Comparison of ENCODE assay signal across 10 mouse cellular contexts in the genomic region with DNA sequence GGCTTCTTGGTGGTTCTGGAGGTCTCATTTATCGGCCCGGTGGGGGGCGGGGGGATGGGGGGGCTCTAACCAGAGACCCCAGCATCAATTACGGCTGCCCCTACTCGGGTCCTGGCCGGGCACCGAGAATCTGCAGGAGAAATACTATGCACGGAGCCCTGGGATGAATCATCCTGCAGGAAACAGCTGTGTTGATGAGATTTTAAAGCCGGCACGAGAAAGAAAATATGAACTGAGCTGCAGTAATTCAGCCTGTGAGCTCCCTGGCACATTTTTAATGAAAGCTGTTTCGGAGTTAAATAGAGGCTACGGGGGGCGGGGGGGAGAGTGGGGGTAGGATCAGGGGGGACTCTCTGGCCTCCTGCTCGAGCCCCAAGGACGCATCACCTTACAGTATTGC. TPM values are rescaled to one million over a fixed set of nuclear protein-coding genes. Genes with fewer than 3 reads are reported as not detected.
DNase-seq lines count a peak whose midpoint lies in the region; ATAC-seq and TF ChIP-seq lines count a peak whose summit lies in the region.
"Had no signal": no experiment of that assay in that cellular context is flagged by ENCODE, and none has a peak within 500 bp of the region (broad histone marks: within the 10 kb centered on the region; RNA-seq: fewer than 3 reads in every experiment).

No protein-coding gene starts in this region.

- H3K27ac ChIP-seq in intestine, embryonic 14.5 days (ENCODE audit: low read depth), result peak overlapping the region; percentile 69
- no peak overlapping the region for H3K27ac ChIP-seq in intestine, postnatal 0 days (ENCODE audit: low read depth, low read length)
- H3K27ac ChIP-seq in forebrain, embryonic 14.5 days (ENCODE audit: low read depth, low read length), result peak overlapping the region; percentile 52
- peak overlapping the region; percentile 73 for H3K27ac ChIP-seq in midbrain, embryonic 12.5 days (replicated peaks)
- H3K27ac ChIP-seq: macrophage had no signal

- no peak overlapping the region for H3K9ac ChIP-seq in intestine, embryonic 14.5 days (ENCODE audit: low read length)
- H3K9ac ChIP-seq in intestine, postnatal 0 days (ENCODE audit: low read depth, low read length), result no peak overlapping the region
- peak overlapping the region; percentile 32; the same call in 1 of the 2 replicates for H3K9ac ChIP-seq in forebrain, embryonic 14.5 days (ENCODE audit: low read length)
- H3K9ac ChIP-seq in midbrain, embryonic 12.5 days (replicated peaks), result peak overlapping the region; percentile 25; the same call in 1 of the 2 replicates

- peaks cover 31% of the 10 kb centered on the region for H3K4me1 ChIP-seq in intestine, embryonic 14.5 days (replicated peaks; ENCODE audit: control insufficient read depth, insufficient read depth, low read length)
- H3K4me1 ChIP-seq in intestine, postnatal 0 days (replicated peaks; ENCODE audit: control insufficient read depth, insufficient read depth, low read length), result no peaks in the 10 kb centered on the region
- H3K4me1 ChIP-seq in forebrain, embryonic 14.5 days (ENCODE audit: control insufficient read depth, insufficient read depth, low read length), result peaks cover 49% of the 10 kb centered on the region
- peaks cover 75% of the 10 kb centered on the region for H3K4me1 ChIP-seq in midbrain, embryonic 12.5 days

- peak overlapping the region; percentile 15; the same call in 1 of the 2 replicates for H3K4me2 ChIP-seq in intestine, embryonic 14.5 days (ENCODE audit: low read length)
- H3K4me2 ChIP-seq in intestine, postnatal 0 days (replicated peaks; ENCODE audit: low read depth), result no peak overlapping the region
- H3K4me2 ChIP-seq in forebrain, embryonic 14.5 days (ENCODE audit: low read length), result no peak overlapping the region
- H3K4me2 ChIP-seq in midbrain, embryonic 12.5 days (replicated peaks), result no peak overlapping the region

- no peaks in the 10 kb centered on the region for H3K27me3 ChIP-seq in intestine, embryonic 14.5 days (replicated peaks; ENCODE audit: control insufficient read depth, insufficient read depth, low read length)
- no peaks in the 10 kb centered on the region for H3K27me3 ChIP-seq in intestine, postnatal 0 days (replicated peaks; ENCODE audit: control insufficient read depth, insufficient read depth, low read length)
- H3K27me3 ChIP-seq in forebrain, embryonic 14.5 days (replicated peaks; ENCODE audit: control insufficient read depth, insufficient read depth, low read length), result no peaks in the 10 kb centered on the region
- no peaks in the 10 kb centered on the region for H3K27me3 ChIP-seq in midbrain, embryonic 12.5 days

- no peak for ATAC-seq in intestine, embryonic 14.5 days (replicated peaks; ENCODE audit: low FRiP score, low TSS enrichment, low read depth)
- ATAC-seq in intestine, postnatal 0 days, result no peak
- ATAC-seq in forebrain, embryonic 14.5 days, result no peak
- no peak for ATAC-seq in midbrain, embryonic 12.5 days (ENCODE audit: low FRiP score, low read depth)

- TF ChIP-seq CTCF in intestine, postnatal 0 days (IDR thresholded peaks at IDR 0.05; ENCODE audit: low read depth), result no peak

- WGBS in intestine, embryonic 14.5 days, result 52% methylated on average over 15 of the region's 15 CpGs
- WGBS in intestine, postnatal 0 days, result 60% methylated on average over 15 of the region's 15 CpGs
- WGBS in forebrain, embryonic 14.5 days, result 53% methylated on average over 15 of the region's 15 CpGs
- 56% methylated on average over 15 of the region's 15 CpGs for WGBS in midbrain, embryonic 12.5 days

- H3K4me3 ChIP-seq in intestine, embryonic 14.5 days (ENCODE audit: low read depth, low read length), result no peak overlapping the region
- no peak overlapping the region for H3K4me3 ChIP-seq in intestine, postnatal 0 days (ENCODE audit: low read depth, low read length)
- H3K4me3 ChIP-seq in forebrain, embryonic 14.5 days (ENCODE audit: low read depth, low read length), result no peak overlapping the region
- H3K4me3 ChIP-seq in midbrain, embryonic 12.5 days, result no peak overlapping the region

- no peak for DNase-seq in intestine, embryonic 14.5 days (ENCODE audit: low spot score)
- peak; percentile 57 for DNase-seq in NIH3T3 (ENCODE audit: low read depth)
- DNase-seq in forebrain, embryonic 14.5 days (ENCODE audit: low spot score), result peak; percentile 30
- DNase-seq in thymus, adult 18-20 months, result no peak
- no peak for DNase-seq in urinary bladder, postnatal 4 days (ENCODE audit: low spot score in 2 of 2)
- no peak for DNase-seq in frontal cortex, postnatal 14 days (ENCODE audit: low spot score in 2 of 2)
- DNase-seq: kidney, adult 8-10 months had no signal

- H3K9me3 ChIP-seq in intestine, embryonic 14.5 days (ENCODE audit: control insufficient read depth, low read length), result no peaks in the 10 kb centered on the region
- H3K9me3 ChIP-seq in intestine, postnatal 0 days (ENCODE audit: control insufficient read depth), result no peaks in the 10 kb centered on the region
- no peaks in the 10 kb centered on the region for H3K9me3 ChIP-seq in forebrain, embryonic 14.5 days (replicated peaks; ENCODE audit: control insufficient read depth, low read length)
- no peaks in the 10 kb centered on the region for H3K9me3 ChIP-seq in midbrain, embryonic 12.5 days

- H3K36me3 ChIP-seq in intestine, embryonic 14.5 days (ENCODE audit: control insufficient read depth, insufficient read depth, low read length), result no peaks in the 10 kb centered on the region
- H3K36me3 ChIP-seq in intestine, postnatal 0 days (ENCODE audit: control insufficient read depth, insufficient read depth), result peaks cover 4% of the 10 kb centered on the region; the same call in 1 of the 2 replicates
- H3K36me3 ChIP-seq in forebrain, embryonic 14.5 days (ENCODE audit: control insufficient read depth, insufficient read depth, low read length), result no peaks in the 10 kb centered on the region
- H3K36me3 ChIP-seq in midbrain, embryonic 12.5 days, result no peaks in the 10 kb centered on the region

RNA-seq across cellular contexts. Expression of a gene that starts 39.8 kb away (rescaled TPM):
- polyA plus RNA-seq in intestine, embryonic 14.5 days (2014; fragmentation: Nextera tagmentation; extraction: Ambion mirVana), result 4.7 and 5.1 TPM in 2 replicates
- polyA plus RNA-seq in intestine, postnatal 0 days (2015; fragmentation: Nextera tagmentation; extraction: Ambion mirVana), result 3.0 and 3.3 TPM in 2 replicates
- polyA plus RNA-seq in forebrain, embryonic 14.5 days (2014; fragmentation: Nextera tagmentation; extraction: Ambion mirVana), result 8.4 and 10.7 TPM in 2 replicates
- 3.8 and 4.0 TPM in 2 replicates for polyA plus RNA-seq in midbrain, embryonic 12.5 days (2016; fragmentation: Nextera tagmentation; extraction: Ambion mirVana)

RNA-seq across cellular contexts. Expression of a gene that starts 40.0 kb away (rescaled TPM):
- polyA plus RNA-seq in intestine, embryonic 14.5 days (2014; fragmentation: Nextera tagmentation; extraction: Ambion mirVana), result 75.9 and 83.6 TPM in 2 replicates
- 49.1 and 50.0 TPM in 2 replicates for polyA plus RNA-seq in intestine, postnatal 0 days (2015; fragmentation: Nextera tagmentation; extraction: Ambion mirVana)
- 85.9 and 88.9 TPM in 2 replicates for polyA plus RNA-seq in forebrain, embryonic 14.5 days (2014; fragmentation: Nextera tagmentation; extraction: Ambion mirVana)
- polyA plus RNA-seq in midbrain, embryonic 12.5 days (2016; fragmentation: Nextera tagmentation; extraction: Ambion mirVana), result 97.7 and 99.4 TPM in 2 replicates

RNA-seq across cellular contexts. Expression of a gene that starts 56.1 kb away (rescaled TPM):
- 10.9 and 11.2 TPM in 2 replicates for polyA plus RNA-seq in intestine, embryonic 14.5 days (2014; fragmentation: Nextera tagmentation; extraction: Ambion mirVana)
- polyA plus RNA-seq in intestine, postnatal 0 days (2015; fragmentation: Nextera tagmentation; extraction: Ambion mirVana), result 10.1 and 12.0 TPM in 2 replicates
- 13.6 and 14.5 TPM in 2 replicates for polyA plus RNA-seq in forebrain, embryonic 14.5 days (2014; fragmentation: Nextera tagmentation; extraction: Ambion mirVana)
- polyA plus RNA-seq in midbrain, embryonic 12.5 days (2016; fragmentation: Nextera tagmentation; extraction: Ambion mirVana), result 17.0 and 21.6 TPM in 2 replicates

Comparison
In these comparisons a context has a peak if more than half of its experiments do, and no peak if none do; other contexts are left out.
1. DNase-seq: peak in NIH3T3 (single experiment) and forebrain, embryonic 14.5 days (single experiment); none in intestine, embryonic 14.5 days (single experiment), thymus, adult 18-20 months (0 of 2), urinary bladder, postnatal 4 days (0 of 2) and frontal cortex, postnatal 14 days (0 of 2).
2. H3K9ac ChIP-seq: peak in forebrain, embryonic 14.5 days (single experiment) and midbrain, embryonic 12.5 days (single experiment); none in intestine, embryonic 14.5 days (single experiment) and intestine, postnatal 0 days (single experiment).